Mouse (Mus musculus): ENCODE results near the gene Kpnb1.

Gene Kpnb1

GRCm38 (mm10) chr11:97142159-97142608 is 45.5 kb downstream of the Kpnb1 start:
- no peak for DNase-seq (ENCODE audit: low read depth, low spot score)

- no peak for DNase-seq (ENCODE audit: low read depth, low spot score)
Observed at GRCm38 (mm10) chr11:97140811-97141210, 46.9 kb downstream of the Kpnb1 start.

GRCm38 (mm10) chr11:97139256-97139655 is 48.4 kb downstream of the Kpnb1 start:
- no peak for DNase-seq (ENCODE audit: low read depth, low spot score)

- DNase-seq (ENCODE audit: low read depth, low spot score) = no peak
Observed at GRCm38 (mm10) chr11:97138554-97139226, 49.0 kb downstream of the Kpnb1 start.

DNA sequence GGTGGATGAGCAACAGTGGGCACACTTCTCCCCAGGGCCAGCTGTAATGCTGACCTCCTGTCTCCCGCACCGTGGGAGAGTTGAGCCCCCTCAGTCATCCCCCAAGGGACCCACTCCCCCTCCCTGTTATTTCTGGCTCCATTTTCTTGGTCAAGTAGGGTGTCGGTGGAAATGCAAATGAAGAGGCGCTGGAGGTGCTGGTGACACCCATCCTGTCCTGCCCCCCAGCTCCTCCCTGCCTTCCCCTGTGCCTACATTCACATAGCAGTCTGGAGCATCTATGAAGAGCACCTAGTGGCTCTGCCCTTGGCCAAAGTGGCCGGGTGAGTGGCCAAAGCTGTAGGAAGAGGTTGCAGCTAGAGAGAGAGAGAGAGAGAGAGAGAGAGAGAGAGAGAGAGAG is 54.4 kb downstream of the Kpnb1 start:
- DNase-seq (ENCODE audit: low read depth, low spot score) = no peak

DNA sequence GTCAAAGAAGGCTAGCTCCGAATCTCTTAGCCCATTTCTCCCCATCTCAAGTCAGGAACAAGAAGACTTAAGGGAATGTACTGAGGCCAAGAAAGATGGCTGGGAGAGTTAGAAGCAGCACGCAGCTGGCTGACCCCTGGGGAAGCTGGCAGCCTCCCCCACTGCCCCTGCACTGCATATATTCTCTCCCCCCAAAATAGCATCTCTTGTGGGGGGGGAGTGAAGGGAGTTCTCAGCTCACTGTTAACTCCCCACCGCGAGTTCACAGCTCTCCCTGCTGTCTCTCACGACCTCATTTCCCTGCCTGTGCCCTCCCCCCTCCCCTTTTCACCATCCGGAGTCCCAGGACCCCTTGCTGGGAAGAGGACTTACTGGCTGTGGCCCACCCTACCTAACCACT is 55.5 kb downstream of the Kpnb1 start:
- no peak for DNase-seq (ENCODE audit: low read depth, low spot score)

DNA sequence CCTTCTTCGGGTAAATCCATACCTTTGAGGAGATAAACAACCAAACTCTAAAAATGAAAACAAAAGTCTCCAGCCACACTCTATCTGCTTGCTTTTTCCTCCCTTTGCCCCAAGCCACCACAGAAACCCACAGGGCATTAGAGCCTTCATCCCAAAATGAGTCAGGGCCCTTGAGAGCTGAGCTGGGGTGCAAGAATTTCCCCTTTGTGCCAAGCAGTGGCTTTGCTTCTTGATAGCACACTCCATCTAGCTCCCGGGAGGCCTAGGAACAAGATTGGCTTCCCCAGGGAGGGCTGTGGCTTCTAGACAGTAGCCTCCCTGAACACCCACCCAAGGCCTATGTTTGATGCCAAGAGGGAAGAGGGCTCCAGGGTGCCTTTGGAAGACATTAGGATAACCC is 56.0 kb downstream of the Kpnb1 start:
- no peak for DNase-seq (ENCODE audit: low read depth, low spot score)

GRCm38 (mm10) chr11:97130318-97130717 is 57.4 kb downstream of the Kpnb1 start:
- no peak for DNase-seq (ENCODE audit: low read depth, low spot score)

GRCm38 (mm10) chr11:97128956-97129355 is 58.7 kb downstream of the Kpnb1 start:
- DNase-seq (ENCODE audit: low read depth, low spot score) = no peak

- no peak for DNase-seq (ENCODE audit: low read depth, low spot score)
Observed at GRCm38 (mm10) chr11:97127470-97128223, 60.0 kb downstream of the Kpnb1 start.

DNA sequence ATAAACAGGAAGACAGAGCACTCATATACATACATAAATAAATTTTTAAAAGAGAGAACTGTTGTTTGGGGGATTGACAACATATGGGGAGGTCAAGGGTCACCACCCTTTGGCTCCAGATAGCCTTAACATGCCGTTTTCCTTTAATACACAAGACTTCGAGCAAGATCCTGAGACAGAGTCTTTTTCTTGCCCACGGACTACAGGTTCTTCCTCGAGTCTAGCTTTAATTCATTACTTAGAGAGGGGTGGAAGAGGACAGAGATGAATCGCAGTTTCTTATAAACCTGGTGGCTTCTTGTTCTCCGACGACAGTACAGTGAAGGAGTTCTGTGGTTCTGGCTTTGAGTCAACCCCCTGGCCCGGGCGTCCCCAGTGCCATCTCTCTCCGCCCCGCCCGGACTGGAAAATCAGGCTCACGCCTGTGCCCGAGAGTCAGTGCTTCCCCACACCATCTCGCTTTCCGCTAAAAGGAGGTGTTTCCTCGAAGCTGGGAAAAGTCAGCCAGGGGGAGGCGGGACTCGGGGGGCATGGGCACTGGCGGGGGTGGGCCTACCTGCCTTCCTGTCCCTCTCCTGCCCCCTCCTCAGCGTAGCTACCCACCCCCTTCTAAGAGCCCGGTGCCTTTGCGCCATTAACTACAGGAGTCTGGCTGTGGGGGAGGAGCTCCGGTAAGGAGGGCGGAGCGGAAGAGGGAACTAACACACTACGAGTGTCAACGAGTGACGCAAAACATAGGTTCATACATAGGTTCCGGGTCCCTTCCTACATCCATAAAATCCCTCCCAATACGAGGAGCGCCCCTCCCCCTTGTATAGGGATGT is 60.8 kb downstream of the Kpnb1 start:
- no peak for DNase-seq (ENCODE audit: low read depth, low spot score)

- no peak for DNase-seq (ENCODE audit: low read depth, low spot score)
Observed at GRCm38 (mm10) chr11:97124266-97125036, 63.2 kb downstream of the Kpnb1 start.

GRCm38 (mm10) chr11:97123282-97123890 is 64.3 kb downstream of the Kpnb1 start:
- DNase-seq (ENCODE audit: low read depth, low spot score) = no peak

DNA sequence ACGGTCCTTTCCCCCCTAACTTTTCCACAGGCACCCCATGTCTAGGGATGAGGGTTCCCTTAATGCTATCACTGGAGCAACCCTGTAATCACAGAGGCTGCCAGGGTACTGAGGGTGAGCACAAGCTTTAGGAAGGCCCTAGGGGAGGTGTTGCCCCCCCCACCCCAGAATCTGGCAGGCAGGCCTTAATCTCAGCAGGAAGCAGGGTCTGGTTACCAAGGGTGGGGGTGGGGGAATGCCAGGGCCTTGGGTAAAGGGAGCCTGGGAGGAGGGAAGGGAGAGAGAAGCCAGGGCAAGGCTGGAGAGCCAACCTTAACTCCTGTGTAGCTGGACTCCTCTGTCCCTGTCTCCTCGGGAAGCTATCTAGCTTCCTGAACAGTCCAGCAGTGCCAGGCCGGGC is 67.0 kb downstream of the Kpnb1 start:
- DNase-seq (ENCODE audit: low read depth, low spot score) = no peak

- no peak for DNase-seq (ENCODE audit: low read depth, low spot score)
Observed at GRCm38 (mm10) chr11:97120221-97120620, 67.5 kb downstream of the Kpnb1 start.

GRCm38 (mm10) chr11:97115797-97116196 is 71.9 kb downstream of the Kpnb1 start:
- DNase-seq (ENCODE audit: low read depth, low spot score) = no peak

GRCm38 (mm10) chr11:97114671-97115601 is 72.7 kb downstream of the Kpnb1 start, which contains the start of gene Tbx21:
Tbx21 (minus strand) TSS chr11:97115331.
- no peak for DNase-seq (ENCODE audit: low read depth, low spot score)

- no peak for DNase-seq (ENCODE audit: low read depth, low spot score)
Observed at GRCm38 (mm10) chr11:97112519-97113125, 75.1 kb downstream of the Kpnb1 start.
